Mouse (Mus musculus): Measurements from ENCODE around the gene Ccdc138. TPM values are rescaled to one million over a fixed set of nuclear protein-coding genes. Genes with fewer than 3 reads are reported as not detected.

Gene Ccdc138
- polyA plus RNA-seq, 1 experiment from 2014 or later = 5.0 TPM

GRCm38 (mm10) chr10:58608858-58609257 lies 111.1 kb downstream of the Ccdc138 start:
- no peak for TF ChIP-seq CTCF (IDR thresholded peaks at IDR 0.05)
- in situ Hi-C loops (cut with MboI; ENCODE audit: low pct_unique_long_range_greater_than_20kb) = no loop called here
- H3K27me3 ChIP-seq = no peaks in the 10 kb centered on the region
- ChIA-PET CTCF (interaction anchor here (1.1 kb wide), 1 partner anchor 13 kb away, joined by 3 read pairs; no protein-coding TSS in a partner anchor), POLR2A (no interaction called here)
- DNase-seq (ENCODE audit: low read depth, low spot score) (no peak), ATAC-seq (no peak)

GRCm38 (mm10) chr10:58610484-58611261 lies 112.9 kb downstream of the Ccdc138 start:
- TF ChIP-seq CTCF (IDR thresholded peaks at IDR 0.05) = no peak
- DNase-seq (ENCODE audit: low read depth, low spot score) = no peak
- ChIA-PET POLR2A (no interaction called here), CTCF (interaction anchor here (1.6 to 1.8 kb wide), 2 partner anchors 12 to 62 kb away, joined by 4 read pairs; no protein-coding TSS in a partner anchor)
- in situ Hi-C loops (cut with MboI; ENCODE audit: low pct_unique_long_range_greater_than_20kb) = no loop called here
- ATAC-seq = peak; percentile 47
- H3K27me3 ChIP-seq = no peaks in the 10 kb centered on the region

- ChIA-PET CTCF (interaction anchor here (1.2 to 1.6 kb wide), 2 partner anchors 10 to 11 kb away, joined by 4 read pairs; no protein-coding TSS in a partner anchor), POLR2A (interaction anchor here (0.9 kb wide), 1 partner anchor 9 kb away, joined by 3 read pairs; no protein-coding TSS in a partner anchor)
- no peak for DNase-seq (ENCODE audit: low read depth, low spot score)
- ATAC-seq = no peak
- H3K27me3 ChIP-seq = no peaks in the 10 kb centered on the region
- TF ChIP-seq CTCF (IDR thresholded peaks at IDR 0.05) = no peak
- in situ Hi-C loops (cut with MboI; ENCODE audit: low pct_unique_long_range_greater_than_20kb) = no loop called here
Observed at GRCm38 (mm10) chr10:58614601-58615000, 116.9 kb downstream of the Ccdc138 start.

GRCm38 (mm10) chr10:58616565-58616964 lies 118.8 kb downstream of the Ccdc138 start:
- POLR2A ChIA-PET = no interaction called here
- ATAC-seq (no peak), DNase-seq (ENCODE audit: low read depth, low spot score) (no peak)
- in situ Hi-C loops (cut with MboI; ENCODE audit: low pct_unique_long_range_greater_than_20kb) = no loop called here
- no peaks in the 10 kb centered on the region for H3K27me3 ChIP-seq
- CTCF ChIA-PET = no interaction called here
- no peak for TF ChIP-seq CTCF (IDR thresholded peaks at IDR 0.05)

- ATAC-seq (no peak), DNase-seq (ENCODE audit: low read depth, low spot score) (no peak)
- ChIA-PET CTCF (interaction anchor here (1.1 to 1.6 kb wide), 3 partner anchors 44 to 54 kb away, joined by 3 read pairs; no protein-coding TSS in a partner anchor), POLR2A (interaction anchor here (0.6 kb wide), 1 partner anchor 60 kb away, joined by 5 read pairs; no protein-coding TSS in a partner anchor)
- no peak for TF ChIP-seq CTCF (IDR thresholded peaks at IDR 0.05)
- in situ Hi-C loops (cut with MboI; ENCODE audit: low pct_unique_long_range_greater_than_20kb) = no loop called here
- no peaks in the 10 kb centered on the region for H3K27me3 ChIP-seq
Observed at GRCm38 (mm10) chr10:58618501-58619216, 120.9 kb downstream of the Ccdc138 start.

DNA sequence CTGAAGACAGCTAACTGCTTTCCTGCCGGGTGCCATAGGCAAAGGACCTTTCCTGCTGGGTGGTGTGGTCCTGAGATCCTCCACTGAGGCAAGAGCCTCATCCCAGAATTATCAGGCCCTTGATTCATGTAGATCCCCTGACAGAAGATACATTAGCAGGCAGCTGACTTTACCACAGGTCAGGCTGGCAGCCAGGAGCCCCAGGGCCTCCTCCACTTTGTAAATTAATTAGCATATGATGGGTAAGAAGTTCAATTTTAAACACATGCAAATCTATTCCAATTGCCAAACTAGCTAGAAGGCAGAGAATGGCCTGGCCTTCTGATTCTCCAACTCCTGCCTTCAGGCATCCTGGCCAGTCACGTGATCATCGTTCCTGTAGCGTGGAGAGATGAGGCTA lies 121.5 kb downstream of the Ccdc138 start:
- ATAC-seq = peak; percentile 19
- H3K27me3 ChIP-seq = no peaks in the 10 kb centered on the region
- no peak for TF ChIP-seq CTCF (IDR thresholded peaks at IDR 0.05)
- no peak for DNase-seq (ENCODE audit: low read depth, low spot score)
- in situ Hi-C loops (cut with MboI; ENCODE audit: low pct_unique_long_range_greater_than_20kb) = no loop called here
- ChIA-PET CTCF (interaction anchor here (1.1 to 1.6 kb wide), 3 partner anchors 43 to 59 kb away, joined by 3 to 6 read pairs (median 3); no protein-coding TSS in a partner anchor), POLR2A (interaction anchor here (0.6 kb wide), 1 partner anchor 61 kb away, joined by 5 read pairs; no protein-coding TSS in a partner anchor)

GRCm38 (mm10) chr10:58624848-58625711 lies 127.3 kb downstream of the Ccdc138 start:
- ATAC-seq = no peak
- in situ Hi-C loops (cut with MboI; ENCODE audit: low pct_unique_long_range_greater_than_20kb) = loop anchor here (5.0 kb wide), 1 partner anchor 68 kb away; no protein-coding TSS in a partner anchor
- H3K27me3 ChIP-seq = no peaks in the 10 kb centered on the region
- ChIA-PET POLR2A (no interaction called here), CTCF (interaction anchor here (0.7 to 2.7 kb wide), 6 partner anchors 10 to 65 kb away, joined by 3 to 11 read pairs (median 4); partner anchors contain the start of gene Edar)
- DNase-seq (ENCODE audit: low read depth, low spot score) = no peak
- TF ChIP-seq CTCF (IDR thresholded peaks at IDR 0.05) = no peak

Other genes starting within 250 kb of the Ccdc138 start
- gene Gcc2, start 242.5 kb upstream of the Ccdc138 start, polyA plus RNA-seq (2021) = 38.3 TPM
- gene Lims1, start 174.5 kb upstream of the Ccdc138 start, polyA plus RNA-seq (2021) = 56.0 TPM
- 48.9 TPM for gene Ranbp2, start 51.0 kb upstream of the Ccdc138 start, polyA plus RNA-seq (2021)
- gene Edar, start 177.7 kb downstream of the Ccdc138 start, polyA plus RNA-seq (2021) = 0.45 TPM
- not detected for gene Gm17542, start 220.3 kb downstream of the Ccdc138 start, polyA plus RNA-seq (2021)